Mouse (Mus musculus) heart, adult 9 months (tissue): ENCODE data around the gene Tmem270.

Experiments
- DNase-seq, 2 experiments: peaks; one replicate each; pipeline ENCODE4 v3.0.0; 2022; ENCODE audit warnings: low spot score in 2 of 2

Gene Tmem270

GRCm38 (mm10) chr5:134887447-134888335 is 18.8 kb downstream of the Tmem270 start:
- peak; percentile 81 to 88 for DNase-seq

- DNase-seq: peak; percentile 51 to 62
Measured at GRCm38 (mm10) chr5:134883077-134883476, 23.5 kb downstream of the Tmem270 start.

- no peak for DNase-seq
Measured at GRCm38 (mm10) chr5:134876801-134877200, 29.7 kb downstream of the Tmem270 start.

- DNase-seq: no peak
Measured at GRCm38 (mm10) chr5:134875245-134875644, 31.3 kb downstream of the Tmem270 start.

- DNase-seq: peak; percentile 50 to 66
Measured at GRCm38 (mm10) chr5:134873956-134874879, 32.3 kb downstream of the Tmem270 start.

- no peak for DNase-seq
Measured at GRCm38 (mm10) chr5:134873034-134873433, 33.5 kb downstream of the Tmem270 start.

- DNase-seq: peak in 1 of 2 experiments; percentile 43
Measured at GRCm38 (mm10) chr5:134872597-134872996, 33.9 kb downstream of the Tmem270 start.

GRCm38 (mm10) chr5:134868506-134868905 is 38.0 kb downstream of the Tmem270 start:
- DNase-seq: no peak

- no peak for DNase-seq
Measured at GRCm38 (mm10) chr5:134867320-134868144, 39.0 kb downstream of the Tmem270 start.

- peak; percentile 56 to 58 for DNase-seq
Measured at GRCm38 (mm10) chr5:134865158-134865557, 41.4 kb downstream of the Tmem270 start.

GRCm38 (mm10) chr5:134861902-134862497 is 44.5 kb downstream of the Tmem270 start:
- no peak for DNase-seq

- no peak for DNase-seq
Measured at GRCm38 (mm10) chr5:134859193-134859592, 47.3 kb downstream of the Tmem270 start.

GRCm38 (mm10) chr5:134858378-134858777 is 48.2 kb downstream of the Tmem270 start:
- no peak for DNase-seq

- no peak for DNase-seq
Measured at GRCm38 (mm10) chr5:134852873-134853272, 53.7 kb downstream of the Tmem270 start.
